Mouse (Mus musculus): ENCODE data around the gene Pacsin3. TPM values are rescaled to one million over a fixed set of nuclear protein-coding genes. Genes with fewer than 3 reads are reported as not detected.

Gene Pacsin3
- total and polyA plus RNA-seq, 3 experiments, result 1.2 to 9.1 (median 1.4) TPM

- Histone ChIP-seq H3K9ac (ENCODE audit: insufficient read depth, low read depth) (no peak overlapping the region), H3K36me3 (replicated peaks in 1 of 2; ENCODE audit: control insufficient read depth in 1 of 2, insufficient read depth in 1 of 2, low read length in 1 of 2) (peaks cover 52 to 93% of the 10 kb centered on the region in 2 experiments)
Observed at GRCm38 (mm10) chr2:91213311-91213710, 42.4 kb upstream of the Pacsin3 start.

DNA sequence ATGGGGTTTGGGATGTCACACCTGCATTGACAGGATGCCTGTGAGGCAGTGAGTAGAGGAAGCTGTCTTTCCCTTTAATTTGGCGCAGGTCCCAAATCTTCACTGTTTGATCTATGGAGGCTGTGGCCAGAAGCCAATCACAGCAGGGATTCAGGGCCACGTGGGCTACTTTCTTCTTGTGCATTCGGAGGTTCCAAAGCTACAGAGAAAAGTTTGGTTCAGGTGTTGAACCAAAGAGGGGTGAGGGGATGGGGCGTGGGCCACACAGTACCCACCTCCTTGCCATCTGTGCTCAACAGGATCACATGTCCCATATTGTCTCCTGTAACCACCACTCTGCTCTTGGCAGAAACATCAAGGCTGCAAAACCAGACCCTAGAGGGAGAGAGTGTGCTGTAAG lies 38.7 kb upstream of the Pacsin3 start:
- DNase-seq (ENCODE audit: extremely low read depth), result no peak
- no peaks in the 10 kb centered on the region for H3K9me3 ChIP-seq (replicated peaks; ENCODE audit: low read length)
- no peak overlapping the region for H3K4me3 ChIP-seq (replicated peaks in 1 of 3; ENCODE audit: low read depth in 2 of 3, low read length in 2 of 3, poor library complexity in 1 of 3)
- in situ Hi-C loops (cut with MboI; ENCODE audit: low pct_ligation_motif_present, low pct_unique_long_range_greater_than_20kb, low sequenced_read_pairs) (no loop called here), dilution Hi-C loops (cut with MboI; ENCODE audit: extremely low pct_ligation_motif_present, extremely low pct_unique_long_range_greater_than_20kb, low sequenced_read_pairs) (no loop called here)
- no peak for TF ChIP-seq IRF4 (IDR thresholded peaks at IDR 0.05; ENCODE audit: low read depth, low read length)
- no peak for TF ChIP-seq CHD1 (IDR thresholded peaks at IDR 0.05; ENCODE audit: low read depth, low read length)
- TF ChIP-seq TBP (conservative IDR thresholded peaks at IDR 0.05; ENCODE audit: low read depth, low read length), result no peak
- TF ChIP-seq USF1 (IDR thresholded peaks at IDR 0.05; ENCODE audit: low read depth, low read length), result no peak
- no peak for TF ChIP-seq POLR2A (IDR thresholded peaks at IDR 0.05; ENCODE audit: low read depth, low read length)
- no peak for TF ChIP-seq TCF12 (IDR thresholded peaks at IDR 0.05; ENCODE audit: low read depth, low read length)
- no peak for TF ChIP-seq SIN3A (IDR thresholded peaks at IDR 0.05; ENCODE audit: low read length)
- no peaks in the 10 kb centered on the region for H3K27me3 ChIP-seq (replicated peaks)
- no peaks in the 10 kb centered on the region for H3K4me1 ChIP-seq (ENCODE audit: control insufficient read depth in 1 of 2, insufficient read depth in 2 of 2)
- no peak overlapping the region for H3K4me2 ChIP-seq (ENCODE audit: insufficient read depth, low read depth, poor library complexity, severe bottlenecking)
- H3K79me2 ChIP-seq (replicated peaks; ENCODE audit: control insufficient read depth, extremely low read depth, insufficient read depth, poor library complexity, severe bottlenecking), result no peaks in the 10 kb centered on the region
- H3K36me3 ChIP-seq (replicated peaks in 1 of 2; ENCODE audit: control insufficient read depth in 1 of 2, insufficient read depth in 1 of 2, low read length in 1 of 2), result peaks cover 24 to 73% of the 10 kb centered on the region in 2 experiments
- H3K27ac ChIP-seq (ENCODE audit: insufficient read depth, low read depth), result no peak overlapping the region
- no peak overlapping the region for H3K9ac ChIP-seq (ENCODE audit: insufficient read depth, low read depth)

More at GRCm38 (mm10) chr2:91213311-91213710, 42.4 kb upstream of the Pacsin3 start:
- H3K79me2 ChIP-seq (replicated peaks; ENCODE audit: control insufficient read depth, extremely low read depth, insufficient read depth, poor library complexity, severe bottlenecking), result no peaks in the 10 kb centered on the region
- no peak for TF ChIP-seq CHD1 (IDR thresholded peaks at IDR 0.05; ENCODE audit: low read depth, low read length)
- peak in 1 of 2 experiments; percentile 34; a peak in 1 of 4 replicates for TF ChIP-seq CTCF (conservative IDR thresholded peaks at IDR 0.05 in 1 of 2, IDR thresholded peaks at IDR 0.05 in 1 of 2; ENCODE audit: low read depth in 2 of 2, low read length in 2 of 2)
- peak; percentile 30 for TF ChIP-seq RAD21 (IDR thresholded peaks at IDR 0.05; ENCODE audit: low read depth, low read length)
- no peak for TF ChIP-seq ZKSCAN1 (IDR thresholded peaks at IDR 0.05; ENCODE audit: borderline replicate concordance, low read depth, low read length)
- TF ChIP-seq SMC3 (IDR thresholded peaks at IDR 0.05; ENCODE audit: low read depth, low read length), result peak; percentile 1; the same call in 1 of the 2 replicates
- DNase-seq (ENCODE audit: extremely low read depth), result no peak
- no peaks in the 10 kb centered on the region for H3K9me3 ChIP-seq (replicated peaks; ENCODE audit: low read length)
- no peak overlapping the region for H3K4me2 ChIP-seq (ENCODE audit: insufficient read depth, low read depth, poor library complexity, severe bottlenecking)
- no peak overlapping the region for H3K27ac ChIP-seq (ENCODE audit: insufficient read depth, low read depth)
- H3K27me3 ChIP-seq (replicated peaks), result no peaks in the 10 kb centered on the region
- in situ Hi-C loops (cut with MboI; ENCODE audit: low pct_ligation_motif_present, low pct_unique_long_range_greater_than_20kb, low sequenced_read_pairs) (no loop called here), dilution Hi-C loops (cut with MboI; ENCODE audit: extremely low pct_ligation_motif_present, extremely low pct_unique_long_range_greater_than_20kb, low sequenced_read_pairs) (no loop called here)
- H3K4me3 ChIP-seq (replicated peaks in 1 of 3; ENCODE audit: low read depth in 2 of 3, low read length in 2 of 3, poor library complexity in 1 of 3), result no peak overlapping the region
- no peaks in the 10 kb centered on the region for H3K4me1 ChIP-seq (ENCODE audit: control insufficient read depth in 1 of 2, insufficient read depth in 2 of 2)

DNA sequence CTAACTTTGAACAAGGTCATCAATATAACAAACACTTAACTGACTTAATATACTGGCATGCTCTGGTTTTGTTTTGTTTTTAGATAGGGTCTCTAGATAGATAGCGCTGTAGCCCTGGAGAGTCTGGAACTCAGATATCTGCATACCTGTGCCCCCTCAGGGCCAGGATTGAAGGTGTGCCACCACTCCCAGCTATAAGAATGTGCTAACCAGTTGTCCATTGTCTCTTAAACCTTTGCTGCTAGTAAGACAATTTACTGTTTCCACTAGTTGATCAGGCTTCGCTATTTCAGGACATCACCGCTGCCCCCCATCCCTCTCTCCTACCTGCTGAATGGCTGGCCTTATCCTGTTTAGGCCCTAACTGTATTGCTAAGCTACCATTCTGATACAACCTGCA lies 35.3 kb upstream of the Pacsin3 start:
- Histone ChIP-seq H3K4me3 (replicated peaks in 1 of 3; ENCODE audit: low read depth in 2 of 3, low read length in 2 of 3, poor library complexity in 1 of 3) (no peak overlapping the region), H3K27ac (ENCODE audit: insufficient read depth, low read depth) (no peak overlapping the region), H3K79me2 (replicated peaks; ENCODE audit: control insufficient read depth, extremely low read depth, insufficient read depth, poor library complexity, severe bottlenecking) (no peaks in the 10 kb centered on the region), H3K9ac (ENCODE audit: insufficient read depth, low read depth) (no peak overlapping the region), H3K9me3 (replicated peaks; ENCODE audit: low read length) (no peaks in the 10 kb centered on the region), H3K4me1 (ENCODE audit: control insufficient read depth in 1 of 2, insufficient read depth in 2 of 2) (no peaks in the 10 kb centered on the region), H3K4me2 (ENCODE audit: insufficient read depth, low read depth, poor library complexity, severe bottlenecking) (no peak overlapping the region), H3K27me3 (replicated peaks) (no peaks in the 10 kb centered on the region), H3K36me3 (replicated peaks in 1 of 2; ENCODE audit: control insufficient read depth in 1 of 2, insufficient read depth in 1 of 2, low read length in 1 of 2) (peaks cover 12 to 50% of the 10 kb centered on the region in 2 experiments)
- in situ Hi-C loops (cut with MboI; ENCODE audit: low pct_ligation_motif_present, low pct_unique_long_range_greater_than_20kb, low sequenced_read_pairs) (no loop called here), dilution Hi-C loops (cut with MboI; ENCODE audit: extremely low pct_ligation_motif_present, extremely low pct_unique_long_range_greater_than_20kb, low sequenced_read_pairs) (no loop called here)
- DNase-seq (ENCODE audit: extremely low read depth), result no peak
- TF ChIP-seq MAX (IDR thresholded peaks at IDR 0.05; ENCODE audit: low read length), result no peak
- no peak for TF ChIP-seq TCF12 (IDR thresholded peaks at IDR 0.05; ENCODE audit: low read depth, low read length)
- TF ChIP-seq CHD2 (IDR thresholded peaks at IDR 0.05; ENCODE audit: low read length), result no peak
- no peak for TF ChIP-seq ZC3H11A (IDR thresholded peaks at IDR 0.05; ENCODE audit: low read depth, low read length)
- TF ChIP-seq ETS1 (conservative IDR thresholded peaks at IDR 0.05; ENCODE audit: low read depth, low read length), result no peak
- TF ChIP-seq NRF1 (IDR thresholded peaks at IDR 0.05; ENCODE audit: low read depth, low read length), result no peak
- no peak for TF ChIP-seq MYC (IDR thresholded peaks at IDR 0.05; ENCODE audit: low read depth, low read length)
- TF ChIP-seq UBTF (IDR thresholded peaks at IDR 0.05; ENCODE audit: low read depth, low read length), result no peak
- no peak for TF ChIP-seq BHLHE40 (IDR thresholded peaks at IDR 0.05; ENCODE audit: low read depth, low read length)
- TF ChIP-seq ZMIZ1 (IDR thresholded peaks at IDR 0.05; ENCODE audit: low read depth, low read length), result no peak
- no peak for TF ChIP-seq USF2 (conservative IDR thresholded peaks at IDR 0.05; ENCODE audit: low read depth, low read length)
- no peak for TF ChIP-seq TBP (conservative IDR thresholded peaks at IDR 0.05; ENCODE audit: low read depth, low read length)
- TF ChIP-seq SIN3A (IDR thresholded peaks at IDR 0.05; ENCODE audit: low read length), result no peak
- no peak for TF ChIP-seq MEF2A (IDR thresholded peaks at IDR 0.05; ENCODE audit: borderline replicate concordance, low read depth, low read length)
- no peak for TF ChIP-seq JUN (IDR thresholded peaks at IDR 0.05; ENCODE audit: insufficient read depth, low read depth, low read length)
- TF ChIP-seq RCOR1 (conservative IDR thresholded peaks at IDR 0.05; ENCODE audit: low read depth, low read length), result no peak
- TF ChIP-seq ELF1 (IDR thresholded peaks at IDR 0.05; ENCODE audit: low read depth, low read length), result no peak
- TF ChIP-seq POLR2A (IDR thresholded peaks at IDR 0.05; ENCODE audit: low read depth, low read length), result no peak
